Mouse (Mus musculus) heart, embryonic 13.5 days (tissue): Measurements from ENCODE around the gene Susd1. TPM values are rescaled to one million over a fixed set of nuclear protein-coding genes. Genes with fewer than 3 reads are reported as not detected.

Source experiments
- ATAC-seq: fragments of 200-750 bp; cut with Nextera tagmentation; 2 replicates; pipeline ENCODE4 v1.8.0; 2017; ENCODE audit warnings: moderate TSS enrichment; ENCODE audit not compliant: insufficient number of reproducible peaks, low FRiP score, low TSS enrichment; ENCODE audit errors: extremely low read depth
- H3K27ac ChIP-seq: fragments of 300-500 bp; sonication (generic); replicated peaks from 2 replicates; pipeline ENCODE4 v1.5.1; 2015; ENCODE audit warnings: moderate library complexity, mild to moderate bottlenecking, inconsistent platforms
- H3K27me3 ChIP-seq: fragments of 300-500 bp; sonication (generic); replicated peaks from 2 replicates; pipeline ENCODE4 v1.6.1; 2015; ENCODE audit warnings: mild to moderate bottlenecking, inconsistent platforms
- H3K36me3 ChIP-seq: fragments of 300-500 bp; sonication (generic); 2 replicates; pipeline ENCODE4 v1.6.1; 2015; ENCODE audit warnings: mild to moderate bottlenecking, inconsistent platforms
- H3K4me1 ChIP-seq: fragments of 300-500 bp; sonication (generic); 2 replicates; pipeline ENCODE4 v1.6.1; 2015; ENCODE audit warnings: inconsistent platforms
- H3K4me2 ChIP-seq: fragments of 300-500 bp; sonication (generic); 2 replicates; pipeline ENCODE4 v1.6.1; 2015; ENCODE audit warnings: inconsistent platforms, mild to moderate bottlenecking, moderate library complexity
- H3K4me3 ChIP-seq: fragments of 300-500 bp; sonication (generic); 2 replicates; pipeline ENCODE4 v1.5.1; 2015; ENCODE audit warnings: moderate library complexity, mild to moderate bottlenecking, inconsistent platforms
- H3K9ac ChIP-seq: fragments of 300-500 bp; sonication (generic); 2 replicates; pipeline ENCODE4 v1.6.1; 2015; ENCODE audit warnings: inconsistent platforms, mild to moderate bottlenecking, moderate library complexity
- H3K9me3 ChIP-seq: fragments of 300-500 bp; sonication (generic); 2 replicates; pipeline ENCODE4 v1.6.1; 2016; ENCODE audit warnings: inconsistent platforms
- WGBS: fragments of 180-500 bp; shearing (Covaris S2); methylation state at CpG from one replicate; pipeline ENCODE4 v1.1.7; 2015; ENCODE audit warnings: mixed read lengths; 5-methylcytosine and 5-hydroxymethylcytosine counted together
- polyA plus RNA-seq: library from polyadenylated mRNA; unstranded; fragments of >200 nt; fragmentation: Nextera tagmentation; extraction: Ambion mirVana; gene quantifications from 2 replicates; pipeline ENCODE4 v1.2.1, GENCODE M21; 2015

The Susd1 gene
- polyA plus RNA-seq, 1 experiment from 2014 or later, result 7.4 TPM

- Histone ChIP-seq H3K27me3 (no peaks in the 10 kb centered on the region), H3K4me2 (no peak overlapping the region), H3K4me1 (peaks cover 38% of the 10 kb centered on the region), H3K9ac (no peak overlapping the region), H3K36me3 (no peaks in the 10 kb centered on the region), H3K27ac (peak overlapping the region; percentile 74), H3K9me3 (no peaks in the 10 kb centered on the region), H3K4me3 (no peak overlapping the region)
- 61% methylated on average over 19 of the region's 19 CpGs for WGBS
- ATAC-seq, result peak; percentile 64; the same call in 1 of the 2 replicates
Observed at GRCm38 (mm10) chr4:59329461-59330304, 108.8 kb downstream of the Susd1 start.

DNA sequence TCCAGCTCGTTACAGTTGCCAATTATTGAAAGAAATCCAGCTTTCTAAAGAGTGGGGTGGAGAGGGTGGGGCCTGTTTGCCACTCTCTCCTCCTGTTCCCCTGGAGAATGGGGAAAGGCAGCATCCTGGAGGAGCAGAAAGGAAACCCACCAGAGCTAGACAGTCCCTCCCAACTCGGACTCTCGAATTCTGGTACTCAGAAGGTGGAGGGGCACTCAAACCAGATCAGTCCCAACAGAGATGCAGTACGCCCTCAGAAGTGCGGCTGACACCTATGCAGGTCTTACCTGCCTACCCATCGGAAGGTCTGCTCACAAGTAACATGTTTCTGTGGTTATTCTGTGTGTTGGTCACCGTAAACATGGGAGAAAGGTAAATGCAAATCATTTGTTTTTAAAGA lies 109.6 kb downstream of the Susd1 start:
- Histone ChIP-seq H3K27ac (peak overlapping the region; percentile 74), H3K9me3 (no peaks in the 10 kb centered on the region), H3K4me3 (no peak overlapping the region), H3K36me3 (no peaks in the 10 kb centered on the region), H3K4me1 (peaks cover 41% of the 10 kb centered on the region), H3K9ac (no peak overlapping the region), H3K27me3 (no peaks in the 10 kb centered on the region), H3K4me2 (no peak overlapping the region)
- no peak for ATAC-seq
- WGBS, result 87% methylated on average over 7 of the region's 7 CpGs

GRCm38 (mm10) chr4:59327986-59328385 lies 110.4 kb downstream of the Susd1 start:
- no peak overlapping the region for H3K27ac ChIP-seq
- H3K9me3 ChIP-seq, result no peaks in the 10 kb centered on the region
- WGBS, result 94% methylated on average over 5 of the region's 5 CpGs
- no peaks in the 10 kb centered on the region for H3K36me3 ChIP-seq
- H3K27me3 ChIP-seq, result no peaks in the 10 kb centered on the region
- no peak overlapping the region for H3K9ac ChIP-seq
- no peak for ATAC-seq
- H3K4me3 ChIP-seq, result no peak overlapping the region
- H3K4me2 ChIP-seq, result no peak overlapping the region
- H3K4me1 ChIP-seq, result peaks cover 49% of the 10 kb centered on the region

DNA sequence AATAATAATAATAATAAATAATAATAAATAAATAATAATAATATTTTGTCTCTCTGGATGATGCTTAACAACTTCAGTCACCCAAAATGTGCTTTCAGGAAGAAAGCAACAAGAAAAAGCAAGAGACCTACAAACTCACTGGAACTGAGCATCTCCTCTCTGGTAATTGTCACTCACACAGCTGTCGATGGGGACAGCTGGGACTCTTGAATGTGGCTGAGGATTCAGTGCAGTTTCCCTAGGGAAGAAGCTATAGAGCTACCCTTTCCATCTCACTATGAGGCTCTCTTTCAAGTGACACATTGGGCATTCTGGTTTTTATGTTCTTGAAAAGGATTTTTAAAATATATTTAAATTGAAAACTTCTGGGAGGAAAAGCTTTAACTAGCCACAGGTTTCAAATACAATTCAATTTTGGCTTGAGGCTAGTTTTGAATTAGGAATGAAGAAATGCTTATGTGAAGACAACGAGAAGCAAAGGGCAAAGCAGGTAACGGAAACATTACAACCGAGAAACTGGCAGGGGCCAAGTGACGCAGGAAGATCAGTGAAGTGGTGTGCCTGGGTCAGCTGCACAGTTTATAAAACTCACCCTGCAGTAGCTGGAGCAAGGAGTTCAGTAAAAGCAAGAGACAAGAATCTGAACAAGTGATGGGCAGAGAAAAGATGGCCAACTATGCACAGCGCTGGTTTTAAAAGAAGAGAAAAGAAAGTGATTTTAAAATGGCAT lies 112.2 kb downstream of the Susd1 start:
- Histone ChIP-seq H3K9me3 (no peaks in the 10 kb centered on the region), H3K4me2 (no peak overlapping the region), H3K4me3 (no peak overlapping the region), H3K36me3 (no peaks in the 10 kb centered on the region), H3K27ac (no peak overlapping the region), H3K4me1 (peaks cover 42% of the 10 kb centered on the region), H3K9ac (no peak overlapping the region), H3K27me3 (no peaks in the 10 kb centered on the region)
- 75% methylated on average over 6 of the region's 6 CpGs for WGBS
- no peak for ATAC-seq

- Histone ChIP-seq H3K36me3 (no peaks in the 10 kb centered on the region), H3K9me3 (no peaks in the 10 kb centered on the region), H3K4me1 (peaks cover 27% of the 10 kb centered on the region), H3K27ac (no peak overlapping the region), H3K9ac (no peak overlapping the region), H3K27me3 (no peaks in the 10 kb centered on the region), H3K4me3 (no peak overlapping the region), H3K4me2 (no peak overlapping the region)
- 69% methylated on average over 5 of the region's 5 CpGs for WGBS
- ATAC-seq, result no peak
Observed at GRCm38 (mm10) chr4:59324317-59324716, 114.1 kb downstream of the Susd1 start.

DNA sequence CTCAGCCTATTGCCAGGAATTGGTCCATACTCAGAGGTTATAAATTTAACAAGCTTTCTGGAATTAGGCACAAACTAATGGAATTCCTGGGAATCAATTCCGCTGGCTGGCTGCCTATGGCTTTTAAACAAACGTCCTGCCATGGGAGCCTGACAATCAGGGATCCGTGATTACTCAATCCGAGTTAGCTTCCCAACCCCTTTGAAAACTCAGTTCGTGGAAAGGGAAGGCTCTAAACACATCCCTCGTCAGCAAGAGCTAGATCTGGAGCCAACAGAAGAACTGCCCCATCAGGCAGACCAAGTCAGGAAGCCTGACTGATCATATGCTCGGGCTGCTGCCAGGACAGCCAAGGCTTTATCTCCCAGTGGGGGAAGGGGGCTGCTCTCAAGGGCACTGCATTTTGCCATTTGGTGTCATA lies 115.2 kb downstream of the Susd1 start:
- 27% methylated on average over 7 of the region's 7 CpGs for WGBS
- H3K9ac ChIP-seq, result no peak overlapping the region
- ATAC-seq, result no peak

DNA sequence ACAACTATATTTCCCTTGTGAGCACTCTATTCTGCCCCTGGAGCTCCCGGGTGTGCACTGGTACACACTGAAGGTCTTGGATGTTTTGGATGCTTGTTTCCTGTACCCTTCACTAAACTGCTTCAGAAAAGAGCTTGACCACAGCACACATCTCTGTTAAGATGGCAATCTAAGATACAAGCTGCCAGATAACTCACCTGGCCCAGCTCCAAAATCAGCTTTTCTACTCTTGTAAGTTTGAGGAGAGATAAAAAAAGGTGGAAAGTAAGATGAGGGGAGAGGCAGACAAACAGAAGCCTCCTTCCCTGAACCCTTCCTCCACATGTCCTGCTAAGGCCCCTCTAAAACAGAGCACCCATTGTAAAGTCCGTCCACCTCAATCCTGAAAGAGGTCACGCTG lies 115.7 kb downstream of the Susd1 start:
- no peak for ATAC-seq
- H3K4me3 ChIP-seq, result no peak overlapping the region
- H3K9ac ChIP-seq, result no peak overlapping the region
- H3K9me3 ChIP-seq, result no peaks in the 10 kb centered on the region
- H3K27me3 ChIP-seq, result no peaks in the 10 kb centered on the region
- no peaks in the 10 kb centered on the region for H3K36me3 ChIP-seq
- 66% methylated on average over 3 of the region's 3 CpGs for WGBS
- peaks cover 33% of the 10 kb centered on the region for H3K4me1 ChIP-seq
- H3K27ac ChIP-seq, result peak overlapping the region; percentile 48; the same call in 1 of the 2 replicates
- H3K4me2 ChIP-seq, result no peak overlapping the region

More for the DNA sequence above, 115.2 kb downstream of the Susd1 start:
- peaks cover 33% of the 10 kb centered on the region for H3K4me1 ChIP-seq
- H3K27ac ChIP-seq, result peak overlapping the region; percentile 48
- H3K4me3 ChIP-seq, result no peak overlapping the region
- H3K27me3 ChIP-seq, result no peaks in the 10 kb centered on the region
- no peaks in the 10 kb centered on the region for H3K9me3 ChIP-seq
- no peak overlapping the region for H3K4me2 ChIP-seq
- no peaks in the 10 kb centered on the region for H3K36me3 ChIP-seq

DNA sequence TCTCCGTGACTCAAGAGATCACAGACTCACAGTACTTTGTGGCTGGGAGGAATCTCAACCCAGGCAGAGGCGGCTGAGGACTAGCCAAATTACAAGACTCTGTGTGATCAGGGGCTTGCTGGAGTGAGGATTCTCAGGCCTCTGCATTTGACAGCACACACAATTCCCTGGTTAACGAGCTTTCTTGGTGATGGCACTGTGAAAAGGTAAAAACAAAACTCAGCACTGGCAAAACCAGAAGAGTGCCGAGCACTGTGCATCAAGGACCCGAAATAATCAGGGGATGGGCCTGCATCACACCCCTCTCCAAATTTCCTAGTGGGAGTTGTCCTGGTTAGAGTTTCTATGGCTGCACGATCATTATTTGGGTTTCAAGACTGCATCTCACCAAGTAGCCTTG lies 116.4 kb downstream of the Susd1 start:
- H3K4me3 ChIP-seq, result no peak overlapping the region
- no peaks in the 10 kb centered on the region for H3K27me3 ChIP-seq
- peaks cover 33% of the 10 kb centered on the region for H3K4me1 ChIP-seq
- no peak overlapping the region for H3K27ac ChIP-seq
- no peak for ATAC-seq
- H3K36me3 ChIP-seq, result no peaks in the 10 kb centered on the region
- no peaks in the 10 kb centered on the region for H3K9me3 ChIP-seq
- H3K9ac ChIP-seq, result no peak overlapping the region
- no peak overlapping the region for H3K4me2 ChIP-seq
- WGBS, result 85% methylated on average over 6 of the region's 6 CpGs

GRCm38 (mm10) chr4:59321181-59322008 lies 117.0 kb downstream of the Susd1 start:
- H3K9ac ChIP-seq, result no peak overlapping the region
- H3K27me3 ChIP-seq, result no peaks in the 10 kb centered on the region
- H3K27ac ChIP-seq, result no peak overlapping the region
- H3K36me3 ChIP-seq, result no peaks in the 10 kb centered on the region
- no peak overlapping the region for H3K4me2 ChIP-seq
- H3K9me3 ChIP-seq, result no peaks in the 10 kb centered on the region
- ATAC-seq, result no peak
- H3K4me1 ChIP-seq, result peaks cover 34% of the 10 kb centered on the region
- no peak overlapping the region for H3K4me3 ChIP-seq
- 86% methylated on average over 12 of the region's 12 CpGs for WGBS

DNA sequence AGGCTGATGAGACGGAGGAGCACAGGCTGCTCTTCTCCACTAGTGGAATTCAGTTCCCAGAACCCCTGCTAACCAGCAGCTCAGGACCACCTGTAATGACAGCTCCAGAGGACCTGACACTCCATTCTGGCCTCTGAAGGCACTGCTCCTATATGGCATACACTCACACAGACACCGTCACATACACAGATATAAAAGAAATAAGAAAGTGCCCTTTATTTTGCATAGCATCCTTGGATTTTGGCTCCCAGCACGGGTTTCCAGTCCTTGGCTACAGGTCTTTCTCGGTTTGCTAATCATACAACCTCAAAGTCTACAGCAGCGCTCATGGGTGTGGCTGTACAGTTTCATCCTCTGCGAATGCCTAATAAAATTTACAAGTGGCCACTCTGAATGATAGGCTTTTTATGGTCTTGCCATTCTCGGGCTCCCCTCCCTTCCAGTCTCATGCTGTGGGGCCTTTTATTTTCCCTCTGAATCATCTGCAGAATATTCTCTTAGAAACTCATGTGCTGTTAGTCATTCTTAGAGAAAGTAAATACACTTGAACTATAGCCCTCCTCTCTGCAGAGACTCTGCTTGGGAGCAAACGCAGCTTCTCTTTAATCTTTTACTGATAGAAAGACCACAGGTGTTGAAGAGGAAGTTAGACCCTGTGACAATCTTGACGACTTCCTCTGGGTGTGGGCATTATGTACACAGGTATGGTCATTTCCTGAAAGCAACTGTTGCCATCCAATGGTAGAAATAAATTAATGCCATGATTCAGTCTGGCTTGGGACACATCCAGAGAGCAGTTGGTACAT lies 119.1 kb downstream of the Susd1 start:
- H3K27ac ChIP-seq, result peak overlapping the region; percentile 24; the same call in 1 of the 2 replicates
- H3K27me3 ChIP-seq, result no peaks in the 10 kb centered on the region
- no peak overlapping the region for H3K4me3 ChIP-seq
- WGBS, result 69% methylated on average over 9 of the region's 9 CpGs
- no peaks in the 10 kb centered on the region for H3K9me3 ChIP-seq
- ATAC-seq, result no peak
- no peaks in the 10 kb centered on the region for H3K36me3 ChIP-seq
- peaks cover 51% of the 10 kb centered on the region for H3K4me1 ChIP-seq
- no peak overlapping the region for H3K9ac ChIP-seq
- no peak overlapping the region for H3K4me2 ChIP-seq
